Mouse (Mus musculus) forebrain, embryonic 14.5 days (tissue): Measurements from ENCODE around the gene Dnlz. TPM values are rescaled to one million over a fixed set of nuclear protein-coding genes. Genes with fewer than 3 reads are reported as not detected.

Experiments used
- ATAC-seq: fragments of 200-750 bp; cut with Nextera tagmentation; 2 replicates; pipeline ENCODE4 v1.8.0; 2017; ENCODE audit warnings: mild to moderate bottlenecking, moderate library complexity
- DNase-seq: peaks from one replicate; pipeline ENCODE4 v3.0.0-alpha.2; 2015; ENCODE audit warnings: low spot score
- H3K27ac ChIP-seq: fragments of 300-500 bp; sonication (generic); 2 replicates; pipeline ENCODE4 v1.5.1; 2014; ENCODE audit warnings: low read depth, mild to moderate bottlenecking, control low read depth, low read length, moderate library complexity
- H3K27me3 ChIP-seq: fragments of 300-500 bp; sonication (generic); replicated peaks from 2 replicates; pipeline ENCODE4 v1.6.1; 2014; ENCODE audit warnings: low read length, control low read depth, mixed read lengths; ENCODE audit not compliant: control insufficient read depth, insufficient read depth
- H3K36me3 ChIP-seq: fragments of 300-500 bp; sonication (generic); 2 replicates; pipeline ENCODE4 v1.6.1; 2014; ENCODE audit warnings: low read length, control low read depth; ENCODE audit not compliant: control insufficient read depth, insufficient read depth
- H3K4me1 ChIP-seq: fragments of 300-500 bp; sonication (generic); 2 replicates; pipeline ENCODE4 v1.6.1; 2014; ENCODE audit warnings: antibody characterized with exemption, low read length, control low read depth; ENCODE audit not compliant: control insufficient read depth, insufficient read depth
- H3K4me2 ChIP-seq: fragments of 300-500 bp; sonication (generic); 2 replicates; pipeline ENCODE4 v1.6.1; 2014; ENCODE audit warnings: mild to moderate bottlenecking, control low read depth, low read length
- H3K4me3 ChIP-seq: fragments of 300-500 bp; sonication (generic); 2 replicates; pipeline ENCODE4 v1.5.1; 2014; ENCODE audit warnings: low read depth, low read length, control low read depth
- H3K9ac ChIP-seq: fragments of 300-500 bp; sonication (generic); 2 replicates; pipeline ENCODE4 v1.6.1; 2014; ENCODE audit warnings: mild to moderate bottlenecking, low read length, control low read depth, moderate library complexity
- H3K9me3 ChIP-seq: fragments of 300-500 bp; sonication (generic); replicated peaks from 2 replicates; pipeline ENCODE4 v1.6.1; 2016; ENCODE audit warnings: low read length, control low read depth, mixed read lengths; ENCODE audit not compliant: control insufficient read depth
- WGBS: fragments of 180-500 bp; shearing (Covaris S2); extraction: QIAGEN DNeasy Blood & Tissue Kit; methylation state at CpG from one replicate; pipeline ENCODE4 v1.1.7; 2014; 5-methylcytosine and 5-hydroxymethylcytosine counted together
- polyA plus RNA-seq: library from polyadenylated mRNA; unstranded; fragments of >200 nt; fragmentation: Nextera tagmentation; extraction: Ambion mirVana; gene quantifications from 2 replicates; pipeline ENCODE4 v1.2.1, GENCODE M21; 2014

Gene Dnlz
- polyA plus RNA-seq, 1 experiment from 2014 or later, result 33.1 TPM

GRCm38 (mm10) chr2:26299336-26299735 lies 52.6 kb downstream of the Dnlz start:
- DNase-seq, result peak; percentile 49
- peak overlapping the region; percentile 37; the same call in 1 of the 2 replicates for H3K4me2 ChIP-seq
- 17% methylated on average over 7 of the region's 7 CpGs for WGBS

DNA sequence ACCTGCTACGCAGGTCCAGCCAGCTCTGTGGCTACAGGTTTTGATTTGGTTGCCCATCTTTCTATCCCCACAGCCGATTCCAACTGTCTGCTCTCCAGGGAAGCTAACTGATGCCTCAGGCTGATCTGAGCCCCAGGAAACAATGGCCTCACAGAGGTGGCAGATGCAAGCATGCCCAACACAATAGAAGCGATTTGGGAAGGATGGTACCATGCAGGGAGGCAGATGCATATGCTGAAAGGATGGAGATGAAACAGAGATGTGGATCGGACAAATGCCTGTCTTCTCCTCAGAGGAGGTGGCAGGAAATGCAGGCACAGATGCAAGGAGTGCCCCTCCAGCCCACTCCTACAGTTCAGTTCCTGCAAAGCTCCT lies 53.1 kb downstream of the Dnlz start:
- no peak overlapping the region for H3K4me3 ChIP-seq
- H3K27ac ChIP-seq, result peak overlapping the region; percentile 87
- H3K36me3 ChIP-seq, result no peaks in the 10 kb centered on the region
- no peaks in the 10 kb centered on the region for H3K27me3 ChIP-seq
- WGBS, result 4% methylated on average over 4 of the region's 4 CpGs
- peaks cover 34% of the 10 kb centered on the region for H3K4me1 ChIP-seq
- peak; percentile 6 for ATAC-seq
- peak overlapping the region; percentile 37 for H3K4me2 ChIP-seq
- peak; percentile 48 for DNase-seq
- H3K9ac ChIP-seq, result peak overlapping the region; percentile 33
- H3K9me3 ChIP-seq, result no peaks in the 10 kb centered on the region

More at GRCm38 (mm10) chr2:26299336-26299735, 52.6 kb downstream of the Dnlz start:
- Histone ChIP-seq H3K9me3 (no peaks in the 10 kb centered on the region), H3K27ac (peak overlapping the region; percentile 87), H3K27me3 (no peaks in the 10 kb centered on the region), H3K36me3 (no peaks in the 10 kb centered on the region), H3K9ac (peak overlapping the region; percentile 33; the same call in 1 of the 2 replicates), H3K4me3 (no peak overlapping the region), H3K4me1 (peaks cover 34% of the 10 kb centered on the region)
- ATAC-seq, result no peak

DNA sequence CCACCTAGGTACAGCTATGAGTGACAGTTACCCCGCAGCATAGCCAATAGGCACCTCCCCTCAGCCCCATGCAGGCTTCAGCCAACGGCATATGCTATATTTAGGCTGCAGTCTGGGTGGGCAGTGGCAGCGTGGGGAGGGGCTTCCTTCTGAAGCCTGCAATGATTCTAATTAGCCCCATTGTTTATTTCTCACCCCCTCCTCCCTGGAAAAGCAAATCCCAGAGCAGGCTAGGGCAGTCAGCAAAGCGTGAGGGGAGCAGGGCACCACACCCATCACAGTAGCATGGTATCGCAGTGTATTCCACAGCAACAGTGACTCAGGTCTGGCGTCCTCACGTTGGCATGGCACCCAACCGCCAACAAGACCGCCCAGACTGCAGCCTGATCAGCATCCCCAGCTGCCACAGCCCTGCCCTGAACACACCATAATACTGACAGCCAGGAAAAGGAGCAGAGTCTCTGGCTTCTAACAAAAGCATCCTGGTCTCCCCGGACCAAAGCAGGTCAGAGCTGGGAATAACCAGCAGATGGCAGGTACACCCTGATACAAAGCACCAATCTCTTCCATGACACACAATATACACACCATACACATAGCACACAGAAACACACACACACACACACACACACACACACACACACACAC lies 53.6 kb downstream of the Dnlz start:
- Histone ChIP-seq H3K4me1 (peaks cover 34% of the 10 kb centered on the region), H3K36me3 (no peaks in the 10 kb centered on the region), H3K27ac (peak overlapping the region; percentile 87), H3K27me3 (no peaks in the 10 kb centered on the region), H3K9me3 (no peaks in the 10 kb centered on the region), H3K9ac (peak overlapping the region; percentile 33), H3K4me3 (no peak overlapping the region), H3K4me2 (peak overlapping the region; percentile 37)
- peak; percentile 88 for DNase-seq
- WGBS, result 2% methylated on average over 10 of the region's 10 CpGs
- ATAC-seq, result peak; percentile 91

Other genes starting within 250 kb of the Dnlz start
- gene Nacc2, start 228.9 kb downstream of the Dnlz start, polyA plus RNA-seq, result 6.1 and 11.8 TPM in 2 replicates
- gene Lhx3, start 143.8 kb downstream of the Dnlz start, polyA plus RNA-seq, result not detected in 2 replicates
- gene Qsox2, start 114.6 kb downstream of the Dnlz start, polyA plus RNA-seq, result 10.6 and 12.2 TPM in 2 replicates
- gene Ccdc187, start 57.6 kb downstream of the Dnlz start, polyA plus RNA-seq, result 0.11 and 0.17 TPM in 2 replicates
- gene Gpsm1, start 36.6 kb downstream of the Dnlz start, polyA plus RNA-seq, result 56.0 and 63.6 TPM in 2 replicates
- gene Card9, start 8.8 kb upstream of the Dnlz start, polyA plus RNA-seq, result 0.22 and 1.1 TPM in 2 replicates
- 15.7 and 27.1 TPM in 2 replicates for gene Snapc4, start 28.5 kb upstream of the Dnlz start, polyA plus RNA-seq
- gene Entr1, start 37.2 kb upstream of the Dnlz start, polyA plus RNA-seq, result 149 and 152 TPM in 2 replicates
- 70.1 and 72.6 TPM in 2 replicates for gene Pmpca, start 37.2 kb upstream of the Dnlz start, polyA plus RNA-seq
- 13.9 and 16.2 TPM in 2 replicates for gene Inpp5e, start 57.1 kb upstream of the Dnlz start, polyA plus RNA-seq
- gene Sec16a, start 93.1 kb upstream of the Dnlz start, polyA plus RNA-seq, result 23.4 and 24.6 TPM in 2 replicates
- gene Notch1, start 164.6 kb upstream of the Dnlz start, polyA plus RNA-seq, result 30.3 and 32.3 TPM in 2 replicates
- 52.5 and 52.8 TPM in 2 replicates for gene Egfl7, start 227.9 kb upstream of the Dnlz start, polyA plus RNA-seq
- not detected in 2 replicates for gene Gm20532, start 234.5 kb upstream of the Dnlz start, polyA plus RNA-seq